Mouse (Mus musculus) ES-Bruce4 (cell line): ENCODE data around the gene Cdkal1.

Experiments
- CTCF ChIP-seq: IDR thresholded peaks from one replicate; pipeline ENCODE4 v1.8.1; 2011; ENCODE audit warnings: low read depth, low read length
- EP300 ChIP-seq: IDR thresholded peaks from 2 replicates; pipeline ENCODE4 v1.6.1; 2011; ENCODE audit warnings: low read depth, low read length; ENCODE audit not compliant: insufficient read depth

GRCm38 (mm10) chr13:29354943-29355342 lies 500.5 kb downstream of the Cdkal1 start:
- TF ChIP-seq CTCF (no peak), EP300 (no peak)
